In the genomic region with DNA sequence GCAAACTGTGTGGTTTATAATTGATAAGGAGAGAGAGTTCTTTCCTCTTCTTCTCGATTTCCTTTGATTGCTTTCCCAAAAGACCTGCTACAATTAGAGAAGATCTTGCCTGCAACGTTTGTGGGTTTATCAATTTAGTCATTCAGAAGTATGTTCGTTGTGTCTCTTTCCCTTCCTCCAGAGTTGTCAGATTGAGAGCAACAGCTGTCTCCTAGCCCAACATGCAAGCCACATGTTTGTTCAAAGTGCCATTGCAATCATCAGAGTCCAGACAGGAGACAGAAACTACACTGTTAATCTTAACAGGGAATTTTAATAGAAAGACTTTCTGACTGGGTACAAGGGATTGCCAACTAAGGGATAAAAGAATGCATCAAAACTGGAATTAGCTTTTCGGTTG, we compare ENCODE assay signal across 25 mouse cellular contexts.
DNase-seq lines count a peak whose midpoint lies in the region; ATAC-seq and TF ChIP-seq lines count a peak whose summit lies in the region.
"Had no signal": no experiment of that assay in that cellular context is flagged by ENCODE, and none has a peak within 500 bp of the region (broad histone marks: within the 10 kb centered on the region; RNA-seq: fewer than 3 reads in every experiment).

No protein-coding gene starts in this region.

- H3K4me3 ChIP-seq in forebrain, embryonic 15.5 days, result no peak overlapping the region
- H3K4me3 ChIP-seq in forebrain, embryonic 12.5 days (replicated peaks), result no peak overlapping the region
- no peak overlapping the region for H3K4me3 ChIP-seq in heart, embryonic 13.5 days
- no peak overlapping the region for H3K4me3 ChIP-seq in C2C12 (ENCODE audit: insufficient read depth, poor library complexity, severe bottlenecking)
- H3K4me3 ChIP-seq in embryonic fibroblast, embryonic 13.5 days (ENCODE audit: insufficient read depth, low read length), result no peak overlapping the region
- no peak overlapping the region for H3K4me3 ChIP-seq in neural tube, embryonic 15.5 days (replicated peaks)
- H3K4me3 ChIP-seq: embryonic facial prominence, embryonic 12.5 days; embryonic facial prominence, embryonic 15.5 days had no signal

- no peaks in the 10 kb centered on the region for H3K9me3 ChIP-seq in forebrain, embryonic 15.5 days
- no peaks in the 10 kb centered on the region for H3K9me3 ChIP-seq in forebrain, embryonic 12.5 days
- no peaks in the 10 kb centered on the region for H3K9me3 ChIP-seq in heart, embryonic 13.5 days
- H3K9me3 ChIP-seq in neural tube, embryonic 15.5 days (replicated peaks), result no peaks in the 10 kb centered on the region
- H3K9me3 ChIP-seq: embryonic facial prominence, embryonic 12.5 days; embryonic facial prominence, embryonic 15.5 days had no signal

- WGBS in forebrain, embryonic 15.5 days, result 73% methylated on average over 4 of the region's 4 CpGs
- WGBS in forebrain, embryonic 12.5 days, result 76% methylated on average over 4 of the region's 4 CpGs
- 34% methylated on average over 4 of the region's 4 CpGs for WGBS in heart, embryonic 13.5 days
- WGBS in neural tube, embryonic 15.5 days, result 72% methylated on average over 4 of the region's 4 CpGs

- H3K4me2 ChIP-seq in forebrain, embryonic 15.5 days (replicated peaks), result no peak overlapping the region
- H3K4me2 ChIP-seq in forebrain, embryonic 12.5 days, result no peak overlapping the region
- H3K4me2 ChIP-seq in heart, embryonic 13.5 days, result no peak overlapping the region
- H3K4me2 ChIP-seq in neural tube, embryonic 15.5 days, result no peak overlapping the region
- H3K4me2 ChIP-seq: embryonic facial prominence, embryonic 12.5 days; embryonic facial prominence, embryonic 15.5 days had no signal

- intact Hi-C loops in heart, postnatal 14 days (cut with DNase I), result no loop called here

- H3ac ChIP-seq in C2C12 (ENCODE audit: control insufficient read depth, insufficient read length, low read depth), result no peak overlapping the region

- no peaks in the 10 kb centered on the region for H3K36me3 ChIP-seq in forebrain, embryonic 15.5 days
- no peaks in the 10 kb centered on the region for H3K36me3 ChIP-seq in forebrain, embryonic 12.5 days (replicated peaks)
- no peaks in the 10 kb centered on the region for H3K36me3 ChIP-seq in heart, embryonic 13.5 days
- no peaks in the 10 kb centered on the region for H3K36me3 ChIP-seq in C2C12 (ENCODE audit: control insufficient read depth, insufficient read depth)
- no peaks in the 10 kb centered on the region for H3K36me3 ChIP-seq in neural tube, embryonic 15.5 days
- H3K36me3 ChIP-seq: embryonic facial prominence, embryonic 12.5 days; embryonic facial prominence, embryonic 15.5 days; G1E had no signal

- no peaks in the 10 kb centered on the region for H3K79me3 ChIP-seq in C2C12 (ENCODE audit: low read depth)

- peak overlapping the region; percentile 37; the same call in 1 of the 2 replicates for H3K27ac ChIP-seq in forebrain, embryonic 15.5 days (replicated peaks)
- no peak overlapping the region for H3K27ac ChIP-seq in forebrain, embryonic 12.5 days
- peak overlapping the region; percentile 30 for H3K27ac ChIP-seq in heart, embryonic 13.5 days (replicated peaks)
- H3K27ac ChIP-seq in embryonic fibroblast, embryonic 13.5 days (ENCODE audit: insufficient read depth, low read length), result peak overlapping the region; percentile 52
- H3K27ac ChIP-seq in neural tube, embryonic 15.5 days (replicated peaks), result no peak overlapping the region
- H3K27ac ChIP-seq: embryonic facial prominence, embryonic 12.5 days; embryonic facial prominence, embryonic 15.5 days had no signal

- no peak for TF ChIP-seq CTCF in C2C12 (IDR thresholded peaks at IDR 0.05; ENCODE audit: control insufficient read depth, insufficient read depth, insufficient read length)
- no peak for TF ChIP-seq CTCF in embryonic fibroblast, embryonic 13.5 days (IDR thresholded peaks at IDR 0.05; ENCODE audit: borderline replicate concordance, insufficient read depth, low read length)

- no peak for TF ChIP-seq POLR2A in embryonic fibroblast, embryonic 13.5 days (IDR thresholded peaks at IDR 0.05; ENCODE audit: low read depth, low read length)

- DNase-seq in heart, postnatal 14 days, result no peak
- DNase-seq in embryo, embryonic 10 days (ENCODE audit: low spot score), result no peak
- DNase-seq: adrenal gland, adult 8-10 months; adrenal gland, postnatal 14 days; adrenal gland, postnatal 36 days; cerebellum, adult 11-12 months; cerebellum, adult 2 months; cerebellum, adult 9-10 months; cerebellum, postnatal 10 days; cerebellum, postnatal 25 days; forebrain, postnatal 0 days had no signal

- H3K9ac ChIP-seq in forebrain, embryonic 15.5 days (replicated peaks), result no peak overlapping the region
- no peak overlapping the region for H3K9ac ChIP-seq in forebrain, embryonic 12.5 days
- no peak overlapping the region for H3K9ac ChIP-seq in heart, embryonic 13.5 days
- no peak overlapping the region for H3K9ac ChIP-seq in neural tube, embryonic 15.5 days (replicated peaks)
- H3K9ac ChIP-seq: embryonic facial prominence, embryonic 12.5 days; embryonic facial prominence, embryonic 15.5 days; forebrain, postnatal 0 days had no signal

- no peak for ATAC-seq in forebrain, embryonic 15.5 days (replicated peaks)
- ATAC-seq in forebrain, embryonic 12.5 days (ENCODE audit: low FRiP score), result no peak
- ATAC-seq in heart, embryonic 13.5 days (ENCODE audit: extremely low read depth, insufficient number of reproducible peaks, low FRiP score, low TSS enrichment), result no peak
- ATAC-seq in neural tube, embryonic 15.5 days (ENCODE audit: low FRiP score), result no peak
- ATAC-seq: activated CD4-positive, CD25-positive, alpha-beta regulatory T cell, adult 4 months; CD4-positive, CD25-positive, alpha-beta regulatory T cell, adult 4 months; forebrain, embryonic 14.5 days; forebrain, postnatal 0 days had no signal

- no peaks in the 10 kb centered on the region for H3K27me3 ChIP-seq in forebrain, embryonic 15.5 days
- no peaks in the 10 kb centered on the region for H3K27me3 ChIP-seq in forebrain, embryonic 12.5 days
- no peaks in the 10 kb centered on the region for H3K27me3 ChIP-seq in heart, embryonic 13.5 days (replicated peaks)
- no peaks in the 10 kb centered on the region for H3K27me3 ChIP-seq in C2C12 (ENCODE audit: control insufficient read depth, insufficient read depth, insufficient read length)
- H3K27me3 ChIP-seq in neural tube, embryonic 15.5 days (replicated peaks), result no peaks in the 10 kb centered on the region
- H3K27me3 ChIP-seq: CH12.LX; embryonic facial prominence, embryonic 12.5 days; embryonic facial prominence, embryonic 15.5 days; Patski had no signal

- peaks cover 24% of the 10 kb centered on the region for H3K4me1 ChIP-seq in forebrain, embryonic 15.5 days
- peaks cover 28% of the 10 kb centered on the region for H3K4me1 ChIP-seq in forebrain, embryonic 12.5 days
- peaks cover 23% of the 10 kb centered on the region for H3K4me1 ChIP-seq in heart, embryonic 13.5 days
- H3K4me1 ChIP-seq in embryonic fibroblast, embryonic 13.5 days (ENCODE audit: control insufficient read depth, insufficient read depth, low read length), result peaks cover 7% of the 10 kb centered on the region
- peaks cover 8% of the 10 kb centered on the region for H3K4me1 ChIP-seq in neural tube, embryonic 15.5 days
- H3K4me1 ChIP-seq: embryonic facial prominence, embryonic 12.5 days had no signal

- no peaks in the 10 kb centered on the region for H3K79me2 ChIP-seq in C2C12 (ENCODE audit: control insufficient read depth, insufficient read depth)

TF ChIP-seq in C2C12, 6 proteins besides CTCF, POLR2A, EP300 and RAD21:
- TF ChIP-seq USF1 (IDR thresholded peaks at IDR 0.05; ENCODE audit: low read depth), result no peak
- no peak for TF ChIP-seq FOSL1 (IDR thresholded peaks at IDR 0.05; ENCODE audit: insufficient read depth, low read length, poor library complexity, severe bottlenecking)
- TF ChIP-seq MYOG (IDR thresholded peaks at IDR 0.05; ENCODE audit: control insufficient read depth, extremely low read depth, insufficient read length), result no peak
- peak; percentile 38 for TF ChIP-seq MAX (IDR thresholded peaks at IDR 0.05)
- peak; percentile 99 for TF ChIP-seq MYOD1 (IDR thresholded peaks at IDR 0.05; ENCODE audit: control insufficient read depth, insufficient read length, low read depth)
- TF ChIP-seq CEBPB (IDR thresholded peaks at IDR 0.05; ENCODE audit: low read depth), result no peak

Comparison
In these comparisons a context has a peak if more than half of its experiments do, and no peak if none do; other contexts are left out.
1. H3K27ac ChIP-seq: peak in forebrain, embryonic 15.5 days (single experiment), heart, embryonic 13.5 days (single experiment) and embryonic fibroblast, embryonic 13.5 days (single experiment); none in forebrain, embryonic 12.5 days (single experiment) and neural tube, embryonic 15.5 days (single experiment).